Mouse (Mus musculus): ENCODE results near the gene Rps9. TPM values are rescaled to one million over a fixed set of nuclear protein-coding genes. Genes with fewer than 3 reads are reported as not detected.
"Not testable (repeated sequence)": the region's sequence is repeated elsewhere in the genome, so short reads cannot be mapped to it uniquely, and the experiment has no call there.

The Rps9 gene
- polyA plus RNA-seq, 1 experiment from 2014 or later, result 1,625 TPM

DNA sequence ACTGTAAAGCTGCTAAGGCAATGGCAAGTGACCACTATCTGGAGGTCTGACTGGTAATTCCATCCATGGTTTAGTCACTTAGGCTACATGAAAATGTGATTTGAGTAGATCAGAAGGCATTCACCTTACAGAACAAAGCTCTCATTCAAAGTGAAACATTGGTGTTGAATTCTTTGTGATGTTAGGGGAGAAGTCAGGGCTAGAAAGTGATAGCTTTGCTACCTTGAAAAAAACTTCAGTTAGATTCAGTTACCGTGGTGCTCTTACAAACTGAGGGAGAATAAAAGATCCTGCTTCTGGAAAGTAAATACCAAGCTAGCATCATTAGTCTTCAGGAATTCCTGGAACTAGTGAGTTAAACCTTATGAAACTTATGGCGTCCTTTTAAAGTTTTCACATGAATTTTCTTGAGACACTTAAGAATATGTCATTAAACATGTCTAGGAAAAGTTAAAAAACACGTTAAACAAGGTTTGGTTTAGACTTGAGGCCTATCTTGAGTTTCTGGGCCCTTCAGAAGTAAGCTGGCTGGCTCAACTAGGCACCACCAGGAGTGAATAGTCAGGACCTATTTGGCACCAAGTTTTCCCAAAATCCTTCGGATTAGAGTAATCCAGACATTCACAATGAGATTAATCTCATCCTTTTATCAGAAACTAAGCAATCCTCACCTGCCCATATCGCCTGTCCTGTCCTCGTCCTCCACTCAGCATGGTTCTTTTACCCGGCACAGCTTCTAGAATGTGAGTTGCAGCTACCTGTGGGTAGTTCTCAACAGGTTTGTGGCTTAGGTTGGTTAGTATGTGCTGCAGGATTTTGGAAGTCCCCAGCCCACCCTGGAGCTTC, 4.0 kb downstream of the Rps9 start:
- Histone ChIP-seq H3K36me3 (ENCODE audit: insufficient read depth) (peaks cover 36% of the 10 kb centered on the region), H3K4me3 (ENCODE audit: low read depth, low read length) (no peak overlapping the region), H3K4me1 (ENCODE audit: insufficient read depth) (no peaks in the 10 kb centered on the region; the same call in 1 of the 2 replicates), H3K9me3 (ENCODE audit: low read depth, low read length) (no peaks in the 10 kb centered on the region), H3K4me2 (no peak overlapping the region), H3K27ac (ENCODE audit: low read depth) (no peak overlapping the region), H3K9ac (no peak overlapping the region), H3K27me3 (ENCODE audit: insufficient read depth, low read length) (no peaks in the 10 kb centered on the region)
- peak; percentile 37 for DNase-seq
- TF ChIP-seq CTCF (IDR thresholded peaks at IDR 0.05; ENCODE audit: low read depth), result no peak
- ATAC-seq (ENCODE audit: insufficient read depth), result no peak
- WGBS, result 24% methylated on average over 7 of the region's 7 CpGs

DNA sequence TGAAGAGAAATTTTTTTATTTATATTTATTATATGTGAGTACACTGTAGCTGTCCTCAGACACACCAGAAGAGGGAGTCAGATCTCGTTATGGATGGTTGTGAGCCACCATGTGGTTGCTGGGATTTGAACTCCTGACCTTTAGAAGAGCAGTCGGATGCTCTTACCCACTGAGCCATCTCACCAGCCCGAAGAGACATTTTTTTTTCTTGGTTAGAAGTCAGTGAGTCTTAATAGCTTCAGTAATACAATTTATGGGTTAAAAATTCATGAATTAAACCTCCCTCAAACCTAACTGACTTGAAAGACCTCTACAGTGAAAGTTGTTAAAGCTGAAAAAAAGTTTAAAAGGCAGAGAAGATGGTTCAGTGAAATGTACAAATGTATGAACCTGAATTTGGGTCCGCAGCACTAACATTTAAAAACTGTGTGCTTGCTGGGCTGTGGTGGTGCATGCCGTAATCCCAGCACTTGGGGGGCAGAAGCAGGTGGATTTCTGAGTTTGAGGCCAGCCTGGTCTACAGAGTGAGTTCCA, 4.7 kb downstream of the Rps9 start:
- not testable (repeated sequence) for H3K4me3 ChIP-seq (ENCODE audit: low read depth, low read length); H3K9ac ChIP-seq; H3K4me1 ChIP-seq (ENCODE audit: insufficient read depth); H3K27me3 ChIP-seq (ENCODE audit: insufficient read depth, low read length); H3K4me2 ChIP-seq; H3K9me3 ChIP-seq (ENCODE audit: low read depth, low read length); H3K27ac ChIP-seq (ENCODE audit: low read depth)
- TF ChIP-seq CTCF (IDR thresholded peaks at IDR 0.05; ENCODE audit: low read depth), result peak; percentile 11; the same call in 1 of the 2 replicates
- H3K36me3 ChIP-seq (ENCODE audit: insufficient read depth), result peaks cover 36% of the 10 kb centered on the region
- 29% methylated on average over 5 of the region's 5 CpGs for WGBS
- ATAC-seq (ENCODE audit: insufficient read depth), result peak; percentile 0; the same call in 1 of the 2 replicates
- DNase-seq, result peak; percentile 21

DNA sequence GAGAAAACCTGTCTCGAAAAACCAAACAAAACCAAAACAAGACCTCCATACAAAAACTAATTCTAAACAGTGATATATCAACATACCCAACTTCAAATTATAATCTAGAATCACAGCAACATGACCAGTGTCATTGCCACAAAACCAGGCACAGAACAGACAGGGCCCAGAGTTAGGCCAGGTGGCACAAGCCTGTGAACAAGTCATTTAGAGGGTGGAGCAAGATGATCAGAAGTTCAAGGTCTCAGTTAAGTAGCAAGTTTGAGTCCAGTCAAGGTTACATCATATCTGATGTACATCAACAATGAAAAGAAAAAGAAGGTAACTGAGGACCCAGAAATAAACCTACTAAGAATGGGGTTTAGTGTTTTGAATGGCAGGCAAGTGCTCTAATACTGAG, 5.2 kb downstream of the Rps9 start:
- Histone ChIP-seq H3K4me2 (no peak overlapping the region), H3K4me1 (ENCODE audit: insufficient read depth) (no peaks in the 10 kb centered on the region; the same call in 1 of the 2 replicates), H3K4me3 (ENCODE audit: low read depth, low read length) (no peak overlapping the region), H3K36me3 (ENCODE audit: insufficient read depth) (peaks cover 36% of the 10 kb centered on the region), H3K9me3 (ENCODE audit: low read depth, low read length) (no peaks in the 10 kb centered on the region), H3K9ac (no peak overlapping the region), H3K27me3 (ENCODE audit: insufficient read depth, low read length) (no peaks in the 10 kb centered on the region), H3K27ac (ENCODE audit: low read depth) (no peak overlapping the region)
- TF ChIP-seq CTCF (IDR thresholded peaks at IDR 0.05; ENCODE audit: low read depth), result no peak
- peak; percentile 10; the same call in 1 of the 2 replicates for ATAC-seq (ENCODE audit: insufficient read depth)
- DNase-seq, result no peak
- 63% methylated on average over 1 of the region's 1 CpGs for WGBS

DNA sequence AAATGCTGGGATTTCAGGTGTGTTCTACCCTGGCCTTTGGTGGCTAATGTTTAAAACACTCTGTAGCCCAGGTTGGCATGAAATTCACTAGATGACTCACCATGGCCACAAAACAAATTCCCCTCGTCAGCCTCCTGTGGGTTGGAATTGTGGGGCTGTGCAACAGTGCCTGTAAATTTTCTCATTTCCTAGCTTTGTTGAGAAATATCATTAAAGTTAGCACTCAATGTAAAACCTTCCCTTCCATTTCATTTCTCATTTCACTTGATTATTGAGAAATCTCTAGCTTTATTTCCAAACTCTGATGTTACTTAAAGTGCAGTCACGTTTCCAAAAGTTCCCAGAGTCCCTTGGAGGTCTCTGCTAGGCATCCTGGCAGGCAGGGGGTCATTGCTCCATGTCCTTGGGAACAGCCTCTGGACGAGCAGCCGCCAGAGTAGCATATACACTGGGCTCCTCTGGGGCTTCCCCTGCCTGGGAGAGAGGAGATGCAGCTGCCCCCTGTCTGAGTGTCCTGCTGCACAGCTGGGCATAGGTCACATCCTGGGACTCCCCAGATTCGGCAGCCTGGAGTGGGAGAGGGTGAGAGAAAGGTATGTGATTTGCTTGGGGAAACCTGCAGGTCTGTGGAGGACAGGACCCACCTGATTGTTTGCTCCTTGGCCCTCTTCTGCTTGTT, 8.6 kb downstream of the Rps9 start:
- H3K4me1 ChIP-seq (ENCODE audit: insufficient read depth), result no peaks in the 10 kb centered on the region
- H3K27me3 ChIP-seq (ENCODE audit: insufficient read depth, low read length), result no peaks in the 10 kb centered on the region
- DNase-seq (no peak), ATAC-seq (ENCODE audit: insufficient read depth) (no peak)
- H3K27ac ChIP-seq (ENCODE audit: low read depth), result no peak overlapping the region
- H3K4me2 ChIP-seq, result no peak overlapping the region
- H3K4me3 ChIP-seq (ENCODE audit: low read depth, low read length), result no peak overlapping the region
- H3K9ac ChIP-seq, result no peak overlapping the region
- peaks cover 8% of the 10 kb centered on the region for H3K36me3 ChIP-seq (ENCODE audit: insufficient read depth)
- TF ChIP-seq CTCF (IDR thresholded peaks at IDR 0.05; ENCODE audit: low read depth), result no peak
- 28% methylated on average over 5 of the region's 5 CpGs for WGBS
- H3K9me3 ChIP-seq (ENCODE audit: low read depth, low read length), result no peaks in the 10 kb centered on the region

DNA sequence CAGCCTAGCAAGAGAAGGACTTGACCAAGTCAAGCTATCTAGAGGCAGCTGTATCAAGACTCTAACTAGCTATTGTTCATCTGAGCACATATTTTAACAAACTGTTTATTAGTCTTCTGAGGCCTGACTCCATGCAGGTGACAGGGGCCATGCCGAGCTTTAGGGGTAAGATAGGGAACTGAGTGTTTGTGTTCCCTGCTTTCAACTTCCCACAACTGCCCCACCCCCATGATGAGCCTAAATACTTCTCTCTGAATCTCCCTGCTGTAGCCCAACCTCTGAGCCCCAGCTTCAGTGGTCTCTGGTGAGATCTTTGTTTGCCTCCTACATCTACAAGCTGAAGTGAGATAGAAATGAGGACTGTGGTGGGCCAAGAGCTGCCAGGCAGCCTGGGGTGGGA, 11.5 kb downstream of the Rps9 start:
- Histone ChIP-seq H3K9ac (no peak overlapping the region), H3K4me2 (no peak overlapping the region), H3K9me3 (ENCODE audit: low read depth, low read length) (no peaks in the 10 kb centered on the region), H3K36me3 (ENCODE audit: insufficient read depth) (no peaks in the 10 kb centered on the region), H3K4me3 (ENCODE audit: low read depth, low read length) (no peak overlapping the region), H3K27me3 (ENCODE audit: insufficient read depth, low read length) (no peaks in the 10 kb centered on the region), H3K4me1 (ENCODE audit: insufficient read depth) (no peaks in the 10 kb centered on the region), H3K27ac (ENCODE audit: low read depth) (no peak overlapping the region)
- WGBS, result 20% methylated on average over 1 of the region's 1 CpGs
- TF ChIP-seq CTCF (IDR thresholded peaks at IDR 0.05; ENCODE audit: low read depth), result no peak
- DNase-seq, result no peak
- ATAC-seq (ENCODE audit: insufficient read depth), result no peak

DNA sequence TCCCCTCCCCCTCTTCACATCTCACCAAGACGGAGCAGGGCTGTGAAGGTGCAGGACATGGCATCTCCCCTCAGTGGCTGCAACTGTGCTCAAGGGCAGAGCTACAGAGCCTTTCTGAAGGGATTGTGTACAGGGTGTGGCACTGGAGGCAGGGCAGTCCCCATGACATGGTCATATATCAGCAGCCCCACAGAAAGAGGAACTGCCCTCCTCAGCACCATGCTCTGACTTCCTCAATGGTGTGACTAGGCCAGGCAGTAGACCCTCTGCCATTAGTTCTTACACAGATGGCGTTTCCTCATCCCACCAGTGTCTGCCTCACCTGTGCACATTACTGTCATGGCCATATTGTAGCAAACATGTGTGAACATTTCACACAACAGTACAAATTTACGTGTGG, 16.5 kb downstream of the Rps9 start, which contains the start of gene Pirb:
Gene Pirb, minus strand, starts transcription at position 124 of the 400 bp plus-strand sequence.
- H3K4me2 ChIP-seq; H3K27ac ChIP-seq (ENCODE audit: low read depth); H3K36me3 ChIP-seq (ENCODE audit: insufficient read depth); ATAC-seq (ENCODE audit: insufficient read depth); DNase-seq; H3K9me3 ChIP-seq (ENCODE audit: low read depth, low read length); H3K9ac ChIP-seq; H3K4me1 ChIP-seq (ENCODE audit: insufficient read depth); H3K27me3 ChIP-seq (ENCODE audit: insufficient read depth, low read length); H3K4me3 ChIP-seq (ENCODE audit: low read depth, low read length): not testable (repeated sequence)
- no CpG with 5 or more reads among the region's 3 CpGs for WGBS

DNA sequence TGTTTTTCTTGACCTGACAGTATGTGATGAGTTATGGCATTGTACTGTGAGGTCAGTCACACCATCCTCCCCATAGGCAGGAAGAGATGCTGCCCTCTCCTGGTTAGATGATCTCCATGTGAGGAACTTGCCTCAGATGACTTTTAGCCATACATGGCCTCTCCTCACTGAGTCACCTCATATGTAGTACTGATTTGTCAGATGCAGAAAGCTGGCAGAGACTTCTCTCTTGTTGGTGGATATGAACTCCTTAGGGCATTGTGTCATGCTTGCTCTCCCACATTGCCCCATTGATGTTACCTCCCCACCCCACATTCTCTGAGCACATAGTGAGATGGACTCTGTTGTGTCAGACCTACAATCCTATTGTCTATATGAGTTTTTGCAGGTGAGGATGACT, 21.7 kb downstream of the Rps9 start:
- not testable (repeated sequence) for H3K4me1 ChIP-seq (ENCODE audit: insufficient read depth); H3K36me3 ChIP-seq (ENCODE audit: insufficient read depth); H3K4me2 ChIP-seq; H3K9ac ChIP-seq; H3K4me3 ChIP-seq (ENCODE audit: low read depth, low read length); H3K27me3 ChIP-seq (ENCODE audit: insufficient read depth, low read length); DNase-seq; H3K9me3 ChIP-seq (ENCODE audit: low read depth, low read length); ATAC-seq (ENCODE audit: insufficient read depth); H3K27ac ChIP-seq (ENCODE audit: low read depth)

DNA sequence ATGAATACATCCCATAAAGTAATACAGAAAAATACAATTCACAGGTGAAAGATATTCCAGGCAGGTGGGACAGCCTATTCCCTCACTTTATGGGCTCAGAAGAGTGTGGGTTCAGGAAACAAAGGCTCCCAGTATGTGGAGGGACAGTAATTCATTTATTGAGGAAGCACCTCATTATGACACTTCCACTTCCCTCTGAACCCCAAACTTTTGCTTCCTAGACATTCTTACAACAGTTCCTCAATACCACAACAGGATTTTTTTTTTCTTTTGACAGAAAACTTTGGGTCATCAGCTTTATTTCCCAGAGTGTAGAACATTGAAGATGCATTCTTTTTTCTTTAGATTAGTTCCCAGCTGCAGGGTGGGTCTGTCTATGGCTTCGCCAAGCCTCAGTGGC, 28.9 kb downstream of the Rps9 start:
- H3K27ac ChIP-seq (ENCODE audit: low read depth); H3K27me3 ChIP-seq (ENCODE audit: insufficient read depth, low read length); ATAC-seq (ENCODE audit: insufficient read depth); H3K4me2 ChIP-seq; H3K9ac ChIP-seq; H3K9me3 ChIP-seq (ENCODE audit: low read depth, low read length); DNase-seq; H3K4me3 ChIP-seq (ENCODE audit: low read depth, low read length); H3K4me1 ChIP-seq (ENCODE audit: insufficient read depth); H3K36me3 ChIP-seq (ENCODE audit: insufficient read depth): not testable (repeated sequence)
- no CpG with 5 or more reads among the region's 1 CpGs for WGBS

All from lung, embryonic 14.5 days (tissue).